Mouse (Mus musculus) kidney, adult 2 months (tissue): ENCODE measurements at regions not wholly inside any gene's neighbourhood (a gene's known extent, or its start where the extent isn't known, plus 50 kb on each side); places are given as distances from the start of the nearest gene placed in this dataset.

Experiments used
- CTCF ChIP-seq: fragments of 200-500 bp; conservative IDR thresholded peaks from 2 replicates; pipeline ENCODE4 v1.5.1; 2011; ENCODE audit warnings: low read depth, mild to moderate bottlenecking, control low read depth, low read length, moderate library complexity, mixed read lengths; ENCODE audit not compliant: insufficient read depth, insufficient read length
- POLR2A ChIP-seq: fragments of 200-500 bp; IDR thresholded peaks from one replicate; pipeline ENCODE4 v1.6.1; 2011; ENCODE audit warnings: low read depth, low read length, control low read depth

GRCm38 (mm10) chr6:94915842-94916620, 201.0 kb upstream of the Kbtbd8 start:
- TF ChIP-seq CTCF (no peak), POLR2A (no peak)
